Mouse (Mus musculus): ENCODE results near the gene Rnf26.

Gene Rnf26

GRCm38 (mm10) chr9:44095781-44096180 lies 17.5 kb downstream of the Rnf26 start:
- intact Hi-C loops (cut with DNase I): loop anchor here (10.0 kb wide), 1 partner anchor 111 kb away; no protein-coding TSS in a partner anchor

GRCm38 (mm10) chr9:44094737-44095136 lies 18.6 kb downstream of the Rnf26 start:
- intact Hi-C loops (cut with DNase I): loop anchor here (10.0 kb wide), 1 partner anchor 110 kb away; no protein-coding TSS in a partner anchor

GRCm38 (mm10) chr9:44093612-44094503 lies 19.5 kb downstream of the Rnf26 start:
- intact Hi-C loops (cut with DNase I): loop anchor here (10.0 kb wide), 1 partner anchor 109 kb away; no protein-coding TSS in a partner anchor

GRCm38 (mm10) chr9:44088877-44089608 lies 24.3 kb downstream of the Rnf26 start:
- intact Hi-C loops (cut with DNase I): no loop called here

- intact Hi-C loops (cut with DNase I): no loop called here
Measured at GRCm38 (mm10) chr9:44087761-44088455, 25.4 kb downstream of the Rnf26 start.

GRCm38 (mm10) chr9:44086960-44087359 lies 26.4 kb downstream of the Rnf26 start:
- intact Hi-C loops (cut with DNase I): no loop called here

- intact Hi-C loops (cut with DNase I): no loop called here
Measured at GRCm38 (mm10) chr9:44085741-44086665, 27.3 kb downstream of the Rnf26 start.

- intact Hi-C loops (cut with DNase I): no loop called here
Measured at GRCm38 (mm10) chr9:44085276-44085675, 28.0 kb downstream of the Rnf26 start.

GRCm38 (mm10) chr9:44084659-44085229 lies 28.6 kb downstream of the Rnf26 start:
- intact Hi-C loops (cut with DNase I): no loop called here

- intact Hi-C loops (cut with DNase I): no loop called here
Measured at GRCm38 (mm10) chr9:44084236-44084635, 29.1 kb downstream of the Rnf26 start.

GRCm38 (mm10) chr9:44083392-44084121 lies 29.8 kb downstream of the Rnf26 start:
- intact Hi-C loops (cut with DNase I): no loop called here

- intact Hi-C loops (cut with DNase I): no loop called here
Measured at GRCm38 (mm10) chr9:44082266-44082665, 31.1 kb downstream of the Rnf26 start.

GRCm38 (mm10) chr9:44081581-44081980 lies 31.7 kb downstream of the Rnf26 start:
- intact Hi-C loops (cut with DNase I): no loop called here

GRCm38 (mm10) chr9:44080953-44081352 lies 32.4 kb downstream of the Rnf26 start:
- intact Hi-C loops (cut with DNase I): no loop called here

- intact Hi-C loops (cut with DNase I): no loop called here
Measured at GRCm38 (mm10) chr9:44079997-44080780, 33.1 kb downstream of the Rnf26 start.

- intact Hi-C loops (cut with DNase I): no loop called here
Measured at GRCm38 (mm10) chr9:44078955-44079756, 34.2 kb downstream of the Rnf26 start.

GRCm38 (mm10) chr9:44078136-44078797 lies 35.0 kb downstream of the Rnf26 start:
- intact Hi-C loops (cut with DNase I): no loop called here
